Mouse (Mus musculus) inflammation-experienced regulatory T-cells, adult 6 months (primary cell): ENCODE measurements around the gene Ppox. TPM values are rescaled to one million over a fixed set of nuclear protein-coding genes. Genes with fewer than 3 reads are reported as not detected.
"Not testable (repeated sequence)": the region's sequence is repeated elsewhere in the genome, so short reads cannot be mapped to it uniquely, and the experiment has no call there.

ENCODE experiments used
- ATAC-seq: one replicate; pipeline ENCODE4 v1.8.0; 2017
- polyA plus RNA-seq, 3 experiments: library from polyadenylated mRNA; unstranded; fragments of 100-300 nt; shearing (Covaris generic); gene quantifications; one replicate each; pipeline ENCODE4 v1.2.1; 2017

The Ppox gene
- 10 to 100 TPM; 38.2 to 90.1 (median 78.6) TPM for polyA plus RNA-seq

GRCm38 (mm10) chr1:171280916-171281527 is at the start of gene Ppox:
TSS of gene Ppox (minus strand) at chr1:171281186.
- ATAC-seq, result peak; percentile 99

- no peak for ATAC-seq
Measured at GRCm38 (mm10) chr1:171330216-171330560, 49.2 kb upstream of the Ppox start.

- ATAC-seq, result no peak
Measured at GRCm38 (mm10) chr1:171329433-171330215, 48.6 kb upstream of the Ppox start.

GRCm38 (mm10) chr1:171328839-171329432 is 48.0 kb upstream of the Ppox start, which contains the start of gene Dedd:
TSS of gene Dedd (plus strand) at chr1:171329145.
- peak; percentile 91 for ATAC-seq

- ATAC-seq, result no peak
Measured at GRCm38 (mm10) chr1:171328244-171328643, 47.3 kb upstream of the Ppox start.

- not testable (repeated sequence) for ATAC-seq
Measured at GRCm38 (mm10) chr1:171326588-171326987, 45.6 kb upstream of the Ppox start.

- no peak for ATAC-seq
Measured at GRCm38 (mm10) chr1:171325571-171325970, 44.6 kb upstream of the Ppox start.

GRCm38 (mm10) chr1:171322012-171322411 is 41.0 kb upstream of the Ppox start:
- ATAC-seq, result no peak

- peak; percentile 77 for ATAC-seq
Measured at GRCm38 (mm10) chr1:171321415-171321814, 40.4 kb upstream of the Ppox start.

GRCm38 (mm10) chr1:171320151-171320550 is 39.2 kb upstream of the Ppox start:
- ATAC-seq, result no peak

GRCm38 (mm10) chr1:171319748-171320147 is 38.8 kb upstream of the Ppox start:
- no peak for ATAC-seq

- no peak for ATAC-seq
Measured at GRCm38 (mm10) chr1:171309321-171309720, 28.3 kb upstream of the Ppox start.

GRCm38 (mm10) chr1:171306157-171306556 is 25.2 kb upstream of the Ppox start:
- not testable (repeated sequence) for ATAC-seq

GRCm38 (mm10) chr1:171298226-171298625 is 17.2 kb upstream of the Ppox start:
- ATAC-seq, result no peak

GRCm38 (mm10) chr1:171295063-171295402 is 14.0 kb upstream of the Ppox start:
- peak; percentile 32 for ATAC-seq

- ATAC-seq, result peak; percentile 88
Measured at GRCm38 (mm10) chr1:171294298-171295062, 13.5 kb upstream of the Ppox start, which contains the start of gene Ufc1. TSS of gene Ufc1 (minus strand) at chr1:171295024.

- ATAC-seq, result no peak
Measured at GRCm38 (mm10) chr1:171293906-171294297, 12.9 kb upstream of the Ppox start.

GRCm38 (mm10) chr1:171293351-171293750 is 12.4 kb upstream of the Ppox start:
- ATAC-seq, result no peak

- ATAC-seq, result no peak
Measured at GRCm38 (mm10) chr1:171288328-171288727, 7.3 kb upstream of the Ppox start.

- ATAC-seq, result peak; percentile 99
Measured at GRCm38 (mm10) chr1:171287136-171288081, 6.4 kb upstream of the Ppox start, which contains the start of gene Usp21. TSS of gene Usp21 (minus strand) at chr1:171287991.

GRCm38 (mm10) chr1:171286517-171286916 is 5.5 kb upstream of the Ppox start:
- ATAC-seq, result no peak
